Mouse (Mus musculus): ENCODE data around the gene Tmc8. TPM values are rescaled to one million over a fixed set of nuclear protein-coding genes. Genes with fewer than 3 reads are reported as not detected.

Tmc8 gene
- polyA plus RNA-seq (2017; shearing (Covaris generic)), result 53.2 TPM

DNA sequence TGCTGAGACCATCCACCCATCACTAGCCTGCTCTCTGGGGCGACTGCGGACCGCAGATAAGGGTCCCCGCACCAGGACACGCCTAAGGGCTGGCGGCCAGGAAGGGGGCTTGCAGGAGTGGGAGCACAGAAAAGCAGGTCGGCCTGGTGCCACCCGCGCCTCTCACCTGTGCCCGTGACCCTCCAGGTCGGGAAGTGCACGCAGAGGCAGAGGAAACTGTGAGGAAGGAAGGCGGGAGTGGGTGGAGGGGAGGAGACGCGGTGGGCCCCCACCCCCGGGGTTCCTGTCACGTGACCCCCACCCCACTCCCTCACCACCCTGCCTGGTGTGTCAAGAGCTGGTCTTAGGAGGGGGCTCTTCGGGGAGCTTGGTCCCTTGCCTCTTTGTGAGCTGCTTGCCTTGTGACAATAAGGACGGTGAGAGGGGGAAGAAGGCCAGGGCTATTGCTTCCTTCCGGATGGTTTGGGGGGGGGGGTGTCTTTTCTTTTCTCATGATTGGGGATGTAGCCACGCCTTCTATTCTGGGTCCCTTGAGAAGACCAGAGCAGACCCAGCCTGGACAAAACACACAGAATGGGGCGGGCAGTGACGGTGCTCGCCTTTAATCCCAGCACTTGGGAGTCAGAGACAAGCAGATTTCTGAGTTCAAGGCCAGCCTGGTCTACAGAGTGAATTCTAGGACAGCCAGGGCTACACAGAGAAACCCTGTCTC is at the start of gene Tmc8, which contains the start of gene Tmc6:
TSS of gene Tmc8 (plus strand) at position 84 of the 712 bp plus-strand sequence.
TSS of gene Tmc6 (minus strand) at position 206 of the 712 bp plus-strand sequence.

DNA sequence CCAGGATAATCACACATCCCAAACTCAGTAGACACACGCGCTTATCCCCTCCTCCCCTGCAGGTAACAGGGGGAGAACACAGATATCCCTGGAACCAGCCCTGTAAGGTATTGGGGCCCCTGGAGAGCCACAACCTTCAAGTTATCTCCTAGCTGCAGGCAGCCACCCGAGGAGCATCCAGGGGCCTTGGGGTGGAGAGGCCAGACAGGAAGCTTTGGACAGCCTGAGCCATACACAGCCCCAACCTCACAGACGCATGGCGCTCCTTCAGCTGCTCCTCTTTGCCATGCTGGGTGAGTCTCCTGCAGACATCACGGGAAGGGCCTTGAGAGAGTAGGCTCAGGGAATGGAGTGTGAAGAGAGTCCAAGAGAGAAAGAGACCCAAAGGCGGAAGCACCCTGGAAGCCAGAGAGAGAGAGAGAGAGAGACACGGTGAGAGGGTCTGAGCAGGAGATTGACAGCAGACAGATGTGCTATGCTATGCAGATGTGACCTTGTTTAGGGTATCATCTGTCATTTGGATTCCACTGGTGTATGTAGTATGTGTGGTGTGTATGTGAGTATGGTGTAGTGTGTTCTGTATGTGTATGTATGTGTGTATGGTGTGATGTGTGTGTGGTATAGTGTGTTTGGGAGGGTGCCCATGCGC is 15.8 kb downstream of the Tmc8 start, which contains the start of gene 6030468B19Rik:
TSS of gene 6030468B19Rik (plus strand) at position 150 of the 649 bp plus-strand sequence.

DNA sequence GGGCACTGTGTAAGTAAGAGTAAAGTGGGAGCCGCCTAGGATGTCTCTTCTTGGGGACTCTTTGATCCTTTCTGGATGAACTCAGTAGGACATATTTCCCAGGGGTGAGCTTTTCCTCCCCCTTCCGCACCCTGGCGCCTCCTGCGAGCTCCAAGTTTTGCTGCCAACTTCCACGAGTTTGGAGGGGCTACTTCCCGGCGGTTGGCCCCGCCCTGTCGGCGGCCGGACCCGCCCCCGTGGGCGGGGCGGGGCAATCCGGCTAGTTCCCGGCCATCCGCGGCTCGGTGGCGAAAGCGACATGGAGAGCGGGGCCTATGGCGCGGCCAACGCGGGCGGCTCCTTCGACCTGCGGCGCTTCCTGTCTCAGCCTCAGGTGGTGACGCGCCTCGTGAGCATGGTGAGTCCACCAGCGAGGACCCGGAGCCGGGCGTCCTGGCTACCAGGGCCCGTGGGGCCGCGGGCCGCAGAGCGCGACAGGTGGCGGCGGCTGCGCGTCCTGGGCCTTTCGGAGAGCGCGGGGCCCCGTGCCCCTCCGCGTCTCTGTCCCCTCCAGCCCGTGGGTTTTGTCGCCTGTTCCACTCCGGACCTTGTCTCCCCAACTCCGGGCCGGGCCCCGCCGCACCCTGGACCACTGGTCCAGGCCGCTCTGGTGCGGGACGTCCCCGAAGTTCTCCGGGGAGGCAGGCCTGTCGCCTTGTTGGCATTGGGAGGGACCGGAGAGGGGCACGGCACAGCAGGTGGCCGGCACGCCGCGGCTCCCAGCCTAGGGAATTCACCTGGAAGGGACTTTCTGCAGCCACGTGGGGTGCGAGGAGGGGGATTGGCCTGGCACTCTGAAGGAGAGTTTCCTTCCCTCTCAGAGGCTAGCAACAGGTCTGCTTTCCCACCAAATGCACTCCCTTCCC is 27.8 kb downstream of the Tmc8 start, which contains the start of the genes Gm20708 and Syngr2:
TSS of gene Gm20708 (plus strand) at position 262 of the 905 bp plus-strand sequence.
TSS of gene Syngr2 (plus strand) at position 262 of the 905 bp plus-strand sequence.

DNA sequence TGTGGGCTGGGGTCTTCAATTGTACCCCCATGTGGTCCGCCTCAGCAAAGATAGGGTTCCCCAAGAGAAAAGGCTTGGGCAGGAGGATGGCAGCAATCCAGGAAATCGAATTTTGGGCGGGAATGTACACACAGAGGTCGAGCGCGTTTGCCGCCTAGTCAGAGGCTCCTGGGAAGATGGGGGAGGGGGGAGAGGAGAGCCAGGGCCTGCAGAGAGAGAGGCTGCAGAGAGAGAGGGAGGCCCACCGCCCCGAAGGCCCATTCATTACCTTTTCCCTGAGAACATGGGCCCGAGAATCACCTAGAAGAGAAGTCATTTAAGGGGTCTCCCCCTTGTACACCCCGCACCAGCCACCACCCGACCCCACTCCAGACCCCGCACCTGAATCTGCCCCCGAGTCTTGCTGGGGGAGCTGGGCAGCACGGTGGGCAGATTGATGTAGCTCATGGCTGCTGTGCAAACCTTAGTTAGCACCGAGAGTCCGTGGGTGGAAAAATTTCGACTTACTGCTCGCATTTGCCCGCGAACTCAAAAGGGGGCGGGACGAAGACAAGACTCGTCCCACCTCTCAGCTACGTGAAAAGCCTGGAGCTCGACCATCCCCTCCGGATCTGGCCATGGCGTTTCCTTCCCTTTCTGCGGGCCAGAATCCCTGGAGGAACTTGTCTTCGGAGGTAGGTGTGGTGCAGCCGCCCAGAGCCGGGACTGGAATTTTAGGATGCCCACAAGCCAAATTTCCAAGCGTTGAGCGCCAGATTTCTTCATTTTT is 43.6 kb downstream of the Tmc8 start, which contains the start of the genes Afmid and Tk1:
TSS of gene Afmid (plus strand) at position 592 of the 769 bp plus-strand sequence.
TSS of gene Tk1 (minus strand) at position 760 of the 769 bp plus-strand sequence.

Other genes starting within 250 kb of the Tmc8 start
- gene Tnrc6c, start 127.8 kb upstream of the Tmc8 start, polyA plus RNA-seq (2017; shearing (Covaris generic)), result 24.1 TPM
- gene Tmc6, start 122 bp downstream of the Tmc8 start, polyA plus RNA-seq (2017; shearing (Covaris generic)), result 104 TPM
- gene 6030468B19Rik, start 15.6 kb downstream of the Tmc8 start, polyA plus RNA-seq (2017; shearing (Covaris generic)), result not detected
- not detected for gene Gm20708, start 27.6 kb downstream of the Tmc8 start, polyA plus RNA-seq (2017; shearing (Covaris generic))
- 102 TPM for gene Syngr2, start 27.6 kb downstream of the Tmc8 start, polyA plus RNA-seq (2017; shearing (Covaris generic))
- 14.8 TPM for gene Afmid, start 43.8 kb downstream of the Tmc8 start, polyA plus RNA-seq (2017; shearing (Covaris generic))
- 11.6 TPM for gene Tk1, start 44.0 kb downstream of the Tmc8 start, polyA plus RNA-seq (2017; shearing (Covaris generic))
- 0.69 TPM for gene Birc5, start 67.2 kb downstream of the Tmc8 start, polyA plus RNA-seq (2017; shearing (Covaris generic))
- gene Tmem235, start 78.7 kb downstream of the Tmc8 start, polyA plus RNA-seq (2017; shearing (Covaris generic)), result not detected
- 7.1 TPM for gene Tha1, start 91.4 kb downstream of the Tmc8 start, polyA plus RNA-seq (2017; shearing (Covaris generic))
- 466 TPM for gene Socs3, start 188.0 kb downstream of the Tmc8 start, polyA plus RNA-seq (2017; shearing (Covaris generic))
- gene Pgs1, start 204.2 kb downstream of the Tmc8 start, polyA plus RNA-seq (2017; shearing (Covaris generic)), result 40.1 TPM

Measured in effector memory CD4-positive, alpha-beta T cell, adult 5 months (primary cell).